Mouse (Mus musculus) lung, embryonic 16.5 days (tissue): Measurements from ENCODE around the gene Apobec3. TPM values are rescaled to one million over a fixed set of nuclear protein-coding genes. Genes with fewer than 3 reads are reported as not detected.
A peak's percentile ranks its signal among the peaks of the same experiment; 100 is the strongest.

Experiments used
- ATAC-seq: fragments of 200-750 bp; cut with Nextera tagmentation; 2 replicates; pipeline ENCODE4 v1.8.0; 2017; ENCODE audit warnings: low read depth, mild to moderate bottlenecking, moderate library complexity
- H3K27ac ChIP-seq: fragments of 300-500 bp; sonication (generic); 2 replicates; pipeline ENCODE4 v1.5.1; 2014; ENCODE audit warnings: mild to moderate bottlenecking, control low read depth, low read length
- H3K27me3 ChIP-seq: fragments of 300-500 bp; sonication (generic); 2 replicates; pipeline ENCODE4 v1.6.1; 2014; ENCODE audit warnings: low read depth, low read length, mixed read lengths; ENCODE audit not compliant: control insufficient read depth, insufficient read depth
- H3K36me3 ChIP-seq: fragments of 300-500 bp; sonication (generic); 2 replicates; pipeline ENCODE4 v1.6.1; 2014; ENCODE audit warnings: low read length; ENCODE audit not compliant: control insufficient read depth, insufficient read depth
- H3K4me1 ChIP-seq: fragments of 300-500 bp; sonication (generic); replicated peaks from 2 replicates; pipeline ENCODE4 v1.6.1; 2014; ENCODE audit warnings: low read length, mixed read lengths; ENCODE audit not compliant: control insufficient read depth, insufficient read depth
- H3K4me2 ChIP-seq: fragments of 300-500 bp; sonication (generic); 2 replicates; pipeline ENCODE4 v1.6.1; 2014; ENCODE audit warnings: low read depth, low read length, control low read depth
- H3K4me3 ChIP-seq: fragments of 300-500 bp; sonication (generic); 2 replicates; pipeline ENCODE4 v1.5.1; 2014; ENCODE audit warnings: mild to moderate bottlenecking, low read length, control low read depth
- H3K9ac ChIP-seq: fragments of 300-500 bp; sonication (generic); 2 replicates; pipeline ENCODE4 v1.6.1; 2014; ENCODE audit warnings: low read length, control low read depth
- H3K9me3 ChIP-seq: fragments of 300-500 bp; sonication (generic); 2 replicates; pipeline ENCODE4 v1.6.1; 2016; ENCODE audit warnings: low read length; ENCODE audit not compliant: control insufficient read depth
- WGBS: fragments of 180-500 bp; shearing (Covaris S2); extraction: QIAGEN DNeasy Blood & Tissue Kit; methylation state at CpG from one replicate; pipeline ENCODE4 v1.1.7; 2014; 5-methylcytosine and 5-hydroxymethylcytosine counted together
- polyA plus RNA-seq: library from polyadenylated mRNA; unstranded; fragments of >200 nt; fragmentation: Nextera tagmentation; extraction: Ambion mirVana; gene quantifications from 2 replicates; pipeline ENCODE4 v1.2.1, GENCODE M21; 2015

Apobec3 gene
- polyA plus RNA-seq, 1 experiment from 2014 or later, result 43.2 TPM

- H3K4me2 ChIP-seq, result no peak overlapping the region
- H3K27ac ChIP-seq, result no peak overlapping the region
- WGBS, result 36% methylated on average over 2 of the region's 2 CpGs
- H3K27me3 ChIP-seq, result no peaks in the 10 kb centered on the region
- peaks cover 2% of the 10 kb centered on the region; the same call in 1 of the 2 replicates for H3K9me3 ChIP-seq
- ATAC-seq, result no peak
- peaks cover 7% of the 10 kb centered on the region for H3K4me1 ChIP-seq
- no peak overlapping the region for H3K4me3 ChIP-seq
- H3K36me3 ChIP-seq, result no peaks in the 10 kb centered on the region
- H3K9ac ChIP-seq, result no peak overlapping the region
These were observed 17.5 kb upstream of the Apobec3 start for GRCm38 (mm10) chr15:79873995-79874394.

DNA sequence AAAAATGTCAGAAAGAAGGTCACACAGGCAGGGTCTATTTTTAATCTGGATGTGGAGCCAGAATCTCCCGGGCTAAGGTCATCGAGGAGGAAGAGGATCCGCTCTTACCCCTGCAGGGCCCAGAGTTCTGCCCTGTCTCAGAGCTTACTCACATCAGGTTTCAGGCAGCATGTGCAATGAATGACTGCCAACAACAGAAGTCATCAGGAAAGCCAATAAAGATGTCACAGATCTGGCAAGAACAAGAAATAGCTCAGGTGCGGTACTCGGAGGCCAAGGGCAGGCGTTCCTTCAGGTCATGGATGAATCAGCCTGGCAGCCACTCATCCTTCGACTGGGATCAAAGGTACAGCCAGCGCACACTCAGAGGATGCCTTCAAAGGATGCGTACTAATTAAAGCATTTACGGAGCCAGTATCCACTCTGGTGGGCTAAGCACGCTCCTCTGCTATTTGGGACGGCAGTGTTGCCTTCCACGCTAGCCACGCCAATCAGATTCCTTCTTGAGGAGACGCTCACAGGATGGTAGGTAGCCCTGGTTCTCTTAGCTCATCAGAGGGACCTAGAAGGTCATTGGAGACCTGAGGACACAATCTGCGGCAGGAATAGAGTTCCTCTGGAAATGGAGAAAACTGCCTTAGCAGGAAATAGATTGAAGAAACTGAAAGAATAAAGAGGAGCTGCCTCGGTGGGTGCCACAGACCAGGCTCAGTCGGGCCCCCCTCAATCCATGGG is 16.0 kb upstream of the Apobec3 start:
- 83% methylated on average over 18 of the region's 18 CpGs for WGBS
- no peaks in the 10 kb centered on the region for H3K27me3 ChIP-seq
- H3K4me1 ChIP-seq, result peaks cover 17% of the 10 kb centered on the region
- no peak overlapping the region for H3K9ac ChIP-seq
- no peaks in the 10 kb centered on the region for H3K36me3 ChIP-seq
- H3K4me2 ChIP-seq, result no peak overlapping the region
- H3K4me3 ChIP-seq, result no peak overlapping the region
- H3K27ac ChIP-seq, result no peak overlapping the region
- H3K9me3 ChIP-seq, result no peaks in the 10 kb centered on the region
- no peak for ATAC-seq

DNA sequence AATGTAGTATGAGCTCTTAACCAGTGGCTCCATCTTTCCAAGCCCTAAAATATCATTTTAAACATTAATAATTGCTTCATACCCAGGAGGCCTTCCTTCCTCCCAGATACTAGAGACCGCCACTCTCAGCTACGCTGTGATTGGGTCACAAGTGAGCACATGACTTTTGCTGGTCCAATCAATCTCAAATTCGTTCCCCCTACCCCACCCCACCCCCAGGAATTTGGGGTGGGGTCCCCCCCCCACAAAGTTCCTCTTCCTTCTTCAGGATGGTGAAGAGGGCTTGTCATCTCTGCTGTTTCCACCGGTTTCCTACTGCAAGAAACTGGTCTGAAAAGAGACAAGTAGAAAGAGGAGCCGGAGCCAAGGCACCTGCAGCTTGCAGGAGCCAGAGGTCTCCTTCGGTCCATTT is 12.7 kb upstream of the Apobec3 start:
- H3K27ac ChIP-seq, result peak overlapping the region; percentile 97
- peaks cover 23% of the 10 kb centered on the region for H3K4me1 ChIP-seq
- peak overlapping the region; percentile 54 for H3K9ac ChIP-seq
- H3K4me2 ChIP-seq, result peak overlapping the region; percentile 47
- ATAC-seq, result peak; percentile 53
- peak overlapping the region; percentile 16; the same call in 1 of the 2 replicates for H3K4me3 ChIP-seq
- 39% methylated on average over 6 of the region's 6 CpGs for WGBS
- H3K9me3 ChIP-seq, result no peaks in the 10 kb centered on the region
- H3K27me3 ChIP-seq, result no peaks in the 10 kb centered on the region
- no peaks in the 10 kb centered on the region for H3K36me3 ChIP-seq

- H3K4me2 ChIP-seq, result peak overlapping the region; percentile 47
- peak; percentile 91 for ATAC-seq
- no peaks in the 10 kb centered on the region for H3K27me3 ChIP-seq
- H3K4me1 ChIP-seq, result peaks cover 23% of the 10 kb centered on the region
- 2% methylated on average over 13 of the region's 13 CpGs for WGBS
- peak overlapping the region; percentile 16; the same call in 1 of the 2 replicates for H3K4me3 ChIP-seq
- H3K27ac ChIP-seq, result peak overlapping the region; percentile 97
- no peaks in the 10 kb centered on the region for H3K36me3 ChIP-seq
- no peaks in the 10 kb centered on the region for H3K9me3 ChIP-seq
- H3K9ac ChIP-seq, result peak overlapping the region; percentile 54
These were observed 12.1 kb upstream of the Apobec3 start for GRCm38 (mm10) chr15:79879319-79879718.

DNA sequence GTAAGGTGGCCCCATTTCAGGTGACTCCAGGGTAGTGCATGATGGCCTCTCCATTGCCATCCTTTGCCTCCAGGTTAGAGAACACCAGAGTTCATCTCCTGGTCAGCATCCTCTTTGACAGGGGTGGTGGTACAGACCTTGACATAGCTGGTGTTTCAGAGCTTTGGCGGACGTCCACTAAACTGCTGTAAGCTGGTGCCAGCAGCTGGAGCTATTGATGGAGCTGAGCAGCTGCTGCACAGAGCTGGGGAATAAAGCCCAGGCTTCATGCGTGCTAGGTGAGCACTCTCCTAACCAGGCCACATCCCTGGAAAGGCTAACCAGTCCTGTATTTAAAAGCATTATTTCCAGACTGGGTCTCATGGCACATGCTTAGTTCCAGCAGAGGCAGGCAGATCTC is 11.0 kb upstream of the Apobec3 start:
- Histone ChIP-seq H3K4me3 (no peak overlapping the region), H3K27ac (no peak overlapping the region), H3K4me1 (peaks cover 23% of the 10 kb centered on the region), H3K27me3 (no peaks in the 10 kb centered on the region), H3K9me3 (no peaks in the 10 kb centered on the region), H3K36me3 (no peaks in the 10 kb centered on the region), H3K4me2 (no peak overlapping the region), H3K9ac (no peak overlapping the region)
- ATAC-seq, result no peak
- 79% methylated on average over 3 of the region's 3 CpGs for WGBS

- peak overlapping the region; percentile 59 for H3K4me2 ChIP-seq
- H3K27ac ChIP-seq, result no peak overlapping the region
- H3K4me1 ChIP-seq, result peaks cover 23% of the 10 kb centered on the region
- peak overlapping the region; percentile 46 for H3K4me3 ChIP-seq
- H3K27me3 ChIP-seq, result no peaks in the 10 kb centered on the region
- no peaks in the 10 kb centered on the region for H3K9me3 ChIP-seq
- 25% methylated on average over 19 of the region's 19 CpGs for WGBS
- H3K36me3 ChIP-seq, result no peaks in the 10 kb centered on the region
- peak overlapping the region; percentile 54 for H3K9ac ChIP-seq
- ATAC-seq, result no peak
These were observed 8.7 kb upstream of the Apobec3 start for GRCm38 (mm10) chr15:79882623-79883267.

DNA sequence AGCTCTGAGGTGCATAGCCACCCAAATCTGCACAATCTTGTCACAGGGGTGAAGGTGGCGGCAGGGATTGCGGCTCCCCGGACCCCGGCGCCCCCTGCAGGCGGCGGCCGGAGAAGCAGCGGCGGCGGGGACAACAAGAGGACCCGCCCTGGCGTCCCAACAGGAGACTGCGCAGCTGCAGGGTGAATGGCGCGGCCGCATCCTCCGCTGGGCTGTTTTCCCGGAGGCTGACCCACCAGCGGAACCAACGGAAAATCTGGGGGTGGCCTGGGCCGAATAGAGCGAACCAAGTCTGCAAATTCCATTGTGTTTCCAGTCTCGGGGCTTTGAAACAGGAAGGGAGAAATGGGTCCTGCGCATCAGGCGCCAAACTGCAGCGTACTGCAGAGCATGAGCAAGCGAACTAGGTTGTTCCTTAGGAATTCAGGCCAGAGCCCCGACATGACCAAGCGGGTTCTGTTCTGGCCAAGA is 8.1 kb upstream of the Apobec3 start:
- no peaks in the 10 kb centered on the region for H3K27me3 ChIP-seq
- ATAC-seq, result peak; percentile 81
- peak overlapping the region; percentile 59 for H3K4me2 ChIP-seq
- no peaks in the 10 kb centered on the region for H3K36me3 ChIP-seq
- peaks cover 22% of the 10 kb centered on the region for H3K4me1 ChIP-seq
- WGBS, result under 1% methylated on average over 30 of the region's 30 CpGs
- H3K9ac ChIP-seq, result peak overlapping the region; percentile 54
- H3K9me3 ChIP-seq, result no peaks in the 10 kb centered on the region
- H3K27ac ChIP-seq, result peak overlapping the region; percentile 73
- H3K4me3 ChIP-seq, result peak overlapping the region; percentile 46

- Histone ChIP-seq H3K9ac (no peak overlapping the region), H3K4me1 (peaks cover 9% of the 10 kb centered on the region), H3K27me3 (no peaks in the 10 kb centered on the region), H3K27ac (no peak overlapping the region), H3K9me3 (no peaks in the 10 kb centered on the region), H3K4me3 (no peak overlapping the region), H3K4me2 (no peak overlapping the region), H3K36me3 (no peaks in the 10 kb centered on the region)
- 58% methylated on average over 5 of the region's 5 CpGs for WGBS
- no peak for ATAC-seq
These were observed 6.6 kb upstream of the Apobec3 start for GRCm38 (mm10) chr15:79884820-79885219.

DNA sequence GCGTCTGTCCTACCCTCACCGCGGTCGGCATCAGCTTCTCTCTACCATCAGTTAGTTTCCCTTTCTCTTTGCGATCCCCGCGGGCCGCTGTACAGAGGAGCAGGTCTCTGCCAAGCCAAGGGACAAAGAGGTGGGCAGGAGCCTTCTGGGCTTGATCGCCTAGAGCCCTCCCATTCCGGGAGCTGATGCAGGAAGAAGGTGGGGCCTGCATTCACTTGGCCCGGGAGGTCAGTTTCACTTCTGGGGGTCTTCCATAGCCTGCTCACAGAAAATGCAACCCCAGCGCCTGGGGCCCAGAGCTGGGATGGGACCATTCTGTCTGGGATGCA is 718 bp downstream of the Apobec3 start:
- H3K27me3 ChIP-seq, result no peaks in the 10 kb centered on the region
- ATAC-seq, result peak; percentile 90
- H3K9me3 ChIP-seq, result no peaks in the 10 kb centered on the region
- H3K9ac ChIP-seq, result peak overlapping the region; percentile 70
- 2% methylated on average over 12 of the region's 12 CpGs for WGBS
- H3K4me3 ChIP-seq, result peak overlapping the region; percentile 58
- H3K4me2 ChIP-seq, result peak overlapping the region; percentile 55
- peaks cover 15% of the 10 kb centered on the region for H3K4me1 ChIP-seq
- no peaks in the 10 kb centered on the region; the same call in 1 of the 2 replicates for H3K36me3 ChIP-seq
- H3K27ac ChIP-seq, result peak overlapping the region; percentile 89
